Mouse (Mus musculus): ENCODE data around the gene Adcy7. TPM values are rescaled to one million over a fixed set of nuclear protein-coding genes. Genes with fewer than 3 reads are reported as not detected.
A peak's percentile ranks its signal among the peaks of the same experiment; 100 is the strongest.

The Adcy7 gene
- polyA plus RNA-seq (2014; fragmentation: Nextera tagmentation; extraction: Ambion mirVana), result 1.8 and 2.3 TPM in 2 replicates

DNA sequence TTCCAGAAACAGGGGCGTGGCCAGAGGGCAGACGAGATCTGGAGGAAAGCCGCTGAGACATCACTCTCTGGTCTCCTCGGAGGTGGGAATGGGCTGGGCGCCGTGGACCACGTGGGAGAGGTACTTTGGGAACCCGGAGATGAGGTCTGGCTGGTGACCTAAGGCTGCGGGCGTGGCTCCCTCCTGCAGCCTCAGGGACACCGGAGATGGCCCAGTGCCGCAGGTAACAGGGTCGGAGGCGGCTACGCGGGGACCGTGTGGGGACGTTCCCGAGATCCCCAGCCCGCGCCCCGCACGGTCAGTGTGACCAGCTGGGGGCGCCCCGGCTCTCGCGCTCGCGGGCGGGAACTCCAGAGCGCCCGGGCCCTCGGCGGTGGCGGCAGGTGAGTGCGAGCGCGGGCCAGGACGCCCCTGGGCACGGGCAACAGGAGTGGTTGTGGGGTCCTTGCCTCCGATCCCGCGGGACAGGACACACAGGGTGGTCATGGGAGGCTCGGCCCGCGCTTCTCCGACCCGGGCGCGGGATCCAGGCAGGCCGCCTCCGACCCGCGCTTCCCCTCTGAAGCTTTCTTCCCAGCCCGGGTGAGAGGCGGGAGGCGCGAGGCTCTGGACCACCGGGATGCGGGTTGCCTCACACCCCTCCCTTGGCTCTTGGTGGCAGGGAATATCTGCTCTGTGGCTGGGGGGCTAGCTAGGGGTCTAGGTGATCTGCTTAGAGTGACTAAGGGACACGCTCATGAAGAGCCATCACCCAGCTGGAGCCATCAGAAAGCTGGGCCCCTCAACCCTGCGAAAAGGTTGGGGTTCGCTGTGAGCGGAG, at the start of gene Adcy7:
Gene Adcy7, plus strand, starts transcription at position 173 of the 820 bp plus-strand sequence.
- peak within 1 kb of the TSS; percentile 72 for H3K4me2 ChIP-seq (ENCODE audit: low read depth, severe bottlenecking)
- peak within 1 kb of the TSS; percentile 62 for H3K9ac ChIP-seq (ENCODE audit: low read length)
- ATAC-seq (ENCODE audit: insufficient number of reproducible peaks, low FRiP score, low TSS enrichment, low read depth) (0 out of 2 replicates have a peak, but pooled peaks have one; percentile 40), DNase-seq (ENCODE audit: low spot score) (peak; percentile 74)
- no peak within 1 kb of the TSS for H3K27ac ChIP-seq (replicated peaks; ENCODE audit: low read depth, low read length)
- peaks cover 7% of the 10 kb centered on the region; the same call in 1 of the 2 replicates for H3K4me1 ChIP-seq (ENCODE audit: control insufficient read depth, insufficient read depth, low read length)
- H3K36me3 ChIP-seq (ENCODE audit: control insufficient read depth, insufficient read depth, low read length), result no peaks in the 10 kb centered on the region
- WGBS, result 3% methylated on average over 49 of the region's 64 CpGs
- H3K4me3 ChIP-seq (ENCODE audit: low read depth, low read length), result peak within 1 kb of the TSS; percentile 35
- peaks cover 13% of the 10 kb centered on the region; the same call in 1 of the 2 replicates for H3K27me3 ChIP-seq (ENCODE audit: control insufficient read depth, insufficient read depth, low read length)
- no peaks in the 10 kb centered on the region for H3K9me3 ChIP-seq (ENCODE audit: control insufficient read depth, low read length)

DNA sequence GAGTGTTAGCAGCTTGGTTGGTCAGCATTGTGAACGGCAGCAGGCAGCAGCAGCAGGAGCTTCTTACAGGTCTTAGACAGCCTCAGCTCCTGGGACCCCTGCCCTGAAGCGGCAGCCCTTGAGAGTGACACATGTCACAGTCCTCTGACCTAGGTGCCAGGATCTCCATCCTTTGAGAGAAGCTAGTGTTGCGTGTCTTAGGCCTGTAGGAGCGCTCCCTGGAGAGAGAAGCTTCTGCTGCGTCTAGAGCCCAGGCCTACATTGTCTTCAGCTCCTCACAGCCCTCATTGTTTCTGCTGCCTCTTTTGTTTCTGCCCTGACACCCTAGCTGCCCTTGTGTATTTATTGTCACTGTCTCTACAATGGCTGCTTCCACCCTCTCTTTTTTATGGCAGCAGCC, 46.8 kb upstream of the Adcy7 start:
- 63% methylated on average over 5 of the region's 5 CpGs for WGBS
- no peak for DNase-seq (ENCODE audit: low spot score)
- Histone ChIP-seq H3K4me3 (ENCODE audit: low read depth, low read length) (no peak overlapping the region), H3K36me3 (ENCODE audit: control insufficient read depth, insufficient read depth, low read length) (no peaks in the 10 kb centered on the region), H3K27ac (replicated peaks; ENCODE audit: low read depth, low read length) (no peak overlapping the region), H3K9ac (ENCODE audit: low read length) (no peak overlapping the region), H3K27me3 (ENCODE audit: control insufficient read depth, insufficient read depth, low read length) (no peaks in the 10 kb centered on the region), H3K9me3 (ENCODE audit: control insufficient read depth, low read length) (no peaks in the 10 kb centered on the region), H3K4me1 (ENCODE audit: control insufficient read depth, insufficient read depth, low read length) (peaks cover 6% of the 10 kb centered on the region), H3K4me2 (ENCODE audit: low read depth, severe bottlenecking) (no peak overlapping the region)
- no peak for ATAC-seq (ENCODE audit: insufficient number of reproducible peaks, low FRiP score, low TSS enrichment, low read depth)

DNA sequence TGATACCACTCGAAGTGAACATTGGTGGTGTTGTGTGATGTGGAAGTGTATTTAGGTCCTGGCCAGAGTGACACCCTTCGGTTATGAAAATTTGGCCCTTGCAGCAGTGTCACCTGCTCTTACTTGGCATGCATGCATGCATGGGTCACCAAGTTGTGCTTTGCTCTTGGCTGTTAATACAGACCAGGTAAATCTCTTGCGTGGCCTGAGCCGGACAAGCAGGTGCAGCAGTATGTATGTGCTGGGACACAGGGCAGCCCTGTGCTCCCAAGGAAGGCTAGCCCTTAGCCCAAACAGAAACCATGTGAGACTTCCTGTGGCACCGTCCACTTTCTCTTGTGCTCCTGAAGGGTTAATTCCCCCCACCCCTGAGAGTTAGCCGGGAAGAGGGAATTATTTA, 44.4 kb upstream of the Adcy7 start:
- 63% methylated on average over 6 of the region's 6 CpGs for WGBS
- no peak overlapping the region for H3K9ac ChIP-seq (ENCODE audit: low read length)
- H3K27ac ChIP-seq (replicated peaks; ENCODE audit: low read depth, low read length), result no peak overlapping the region
- peaks cover 6% of the 10 kb centered on the region for H3K4me1 ChIP-seq (ENCODE audit: control insufficient read depth, insufficient read depth, low read length)
- no peak overlapping the region for H3K4me3 ChIP-seq (ENCODE audit: low read depth, low read length)
- no peaks in the 10 kb centered on the region for H3K27me3 ChIP-seq (ENCODE audit: control insufficient read depth, insufficient read depth, low read length)
- DNase-seq (ENCODE audit: low spot score) (no peak), ATAC-seq (ENCODE audit: insufficient number of reproducible peaks, low FRiP score, low TSS enrichment, low read depth) (no peak)
- H3K4me2 ChIP-seq (ENCODE audit: low read depth, severe bottlenecking), result no peak overlapping the region
- no peaks in the 10 kb centered on the region for H3K36me3 ChIP-seq (ENCODE audit: control insufficient read depth, insufficient read depth, low read length)
- no peaks in the 10 kb centered on the region for H3K9me3 ChIP-seq (ENCODE audit: control insufficient read depth, low read length)

DNA sequence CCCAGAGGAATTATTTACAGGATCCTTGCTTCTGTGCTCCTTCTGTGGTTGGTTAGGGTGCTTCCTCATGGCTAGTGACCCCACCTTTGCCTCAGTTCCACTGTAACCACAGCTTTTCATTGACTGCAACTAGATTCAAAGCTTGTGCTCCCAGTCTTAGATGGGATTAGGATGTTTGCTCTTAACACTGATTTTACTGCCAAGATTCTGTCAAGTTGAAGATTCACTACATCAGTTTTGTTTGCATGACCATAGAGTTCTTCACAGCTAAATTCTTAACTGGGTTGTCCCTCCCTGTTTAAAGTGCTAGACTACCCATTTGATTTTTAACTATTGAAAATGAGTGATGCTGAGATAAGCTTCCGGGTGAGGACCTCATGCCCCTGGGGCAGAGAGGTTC, 43.9 kb upstream of the Adcy7 start:
- Histone ChIP-seq H3K9me3 (ENCODE audit: control insufficient read depth, low read length) (no peaks in the 10 kb centered on the region), H3K9ac (ENCODE audit: low read length) (no peak overlapping the region), H3K4me2 (ENCODE audit: low read depth, severe bottlenecking) (no peak overlapping the region), H3K4me3 (ENCODE audit: low read depth, low read length) (no peak overlapping the region), H3K27ac (replicated peaks; ENCODE audit: low read depth, low read length) (no peak overlapping the region), H3K4me1 (ENCODE audit: control insufficient read depth, insufficient read depth, low read length) (peaks cover 6% of the 10 kb centered on the region), H3K27me3 (ENCODE audit: control insufficient read depth, insufficient read depth, low read length) (no peaks in the 10 kb centered on the region), H3K36me3 (ENCODE audit: control insufficient read depth, insufficient read depth, low read length) (no peaks in the 10 kb centered on the region)
- WGBS, result 67% methylated on average over 1 of the region's 1 CpGs
- ATAC-seq (ENCODE audit: insufficient number of reproducible peaks, low FRiP score, low TSS enrichment, low read depth), result no peak
- no peak for DNase-seq (ENCODE audit: low spot score)

DNA sequence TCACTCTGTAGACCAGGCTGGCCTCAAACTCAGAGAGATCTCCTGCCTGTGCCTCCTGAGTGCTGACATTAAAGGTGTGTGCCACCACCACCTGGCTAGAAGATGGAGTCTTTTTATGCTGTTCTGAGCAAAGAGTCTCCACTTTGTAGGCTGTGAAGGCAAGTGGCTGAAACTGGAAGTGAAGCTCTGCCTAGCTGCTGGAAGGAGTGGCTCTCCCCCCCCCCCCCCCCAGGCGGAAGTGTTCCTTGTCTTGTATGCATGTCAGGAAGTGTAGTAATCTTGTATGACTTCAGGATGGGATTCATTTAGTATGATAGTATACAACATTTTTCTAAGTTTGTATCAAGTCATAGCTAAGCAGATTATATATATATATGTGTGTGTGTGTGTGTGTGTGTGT, 43.4 kb upstream of the Adcy7 start:
- Histone ChIP-seq H3K27ac (replicated peaks; ENCODE audit: low read depth, low read length) (no peak overlapping the region), H3K36me3 (ENCODE audit: control insufficient read depth, insufficient read depth, low read length) (no peaks in the 10 kb centered on the region), H3K4me2 (ENCODE audit: low read depth, severe bottlenecking) (no peak overlapping the region), H3K9me3 (ENCODE audit: control insufficient read depth, low read length) (no peaks in the 10 kb centered on the region), H3K4me3 (ENCODE audit: low read depth, low read length) (no peak overlapping the region), H3K27me3 (ENCODE audit: control insufficient read depth, insufficient read depth, low read length) (no peaks in the 10 kb centered on the region), H3K4me1 (ENCODE audit: control insufficient read depth, insufficient read depth, low read length) (peaks cover 6% of the 10 kb centered on the region), H3K9ac (ENCODE audit: low read length) (no peak overlapping the region)
- no peak for ATAC-seq (ENCODE audit: insufficient number of reproducible peaks, low FRiP score, low TSS enrichment, low read depth)
- DNase-seq (ENCODE audit: low spot score), result no peak
- 89% methylated on average over 1 of the region's 1 CpGs for WGBS

DNA sequence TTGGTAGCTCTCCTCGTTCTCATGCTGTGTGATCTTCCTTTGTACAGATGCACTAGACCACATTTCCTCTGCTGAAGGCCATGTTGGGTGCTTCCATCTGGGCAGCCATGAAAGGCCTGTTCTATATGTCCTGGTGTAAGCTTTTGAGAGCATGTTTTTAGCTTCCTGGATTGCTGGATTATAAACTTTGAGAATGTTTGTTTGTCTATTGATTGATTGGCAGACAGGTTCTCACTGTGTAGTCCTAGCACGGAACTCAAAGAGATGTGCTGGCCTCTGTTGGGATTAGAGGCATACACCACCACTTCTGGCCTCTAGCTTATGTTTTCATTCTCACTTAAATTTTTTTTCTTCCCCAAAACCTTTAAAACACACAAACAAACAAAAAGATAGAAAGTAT, 35.5 kb upstream of the Adcy7 start:
- no peaks in the 10 kb centered on the region for H3K9me3 ChIP-seq (ENCODE audit: control insufficient read depth, low read length)
- H3K27ac ChIP-seq (replicated peaks; ENCODE audit: low read depth, low read length), result no peak overlapping the region
- H3K4me1 ChIP-seq (ENCODE audit: control insufficient read depth, insufficient read depth, low read length), result no peaks in the 10 kb centered on the region
- no peaks in the 10 kb centered on the region for H3K36me3 ChIP-seq (ENCODE audit: control insufficient read depth, insufficient read depth, low read length)
- no peak overlapping the region for H3K9ac ChIP-seq (ENCODE audit: low read length)
- ATAC-seq (ENCODE audit: insufficient number of reproducible peaks, low FRiP score, low TSS enrichment, low read depth) (no peak), DNase-seq (ENCODE audit: low spot score) (no peak)
- no peaks in the 10 kb centered on the region for H3K27me3 ChIP-seq (ENCODE audit: control insufficient read depth, insufficient read depth, low read length)
- H3K4me2 ChIP-seq (ENCODE audit: low read depth, severe bottlenecking), result no peak overlapping the region
- 85% methylated on average over 2 of the region's 2 CpGs for WGBS
- H3K4me3 ChIP-seq (ENCODE audit: low read depth, low read length), result no peak overlapping the region

DNA sequence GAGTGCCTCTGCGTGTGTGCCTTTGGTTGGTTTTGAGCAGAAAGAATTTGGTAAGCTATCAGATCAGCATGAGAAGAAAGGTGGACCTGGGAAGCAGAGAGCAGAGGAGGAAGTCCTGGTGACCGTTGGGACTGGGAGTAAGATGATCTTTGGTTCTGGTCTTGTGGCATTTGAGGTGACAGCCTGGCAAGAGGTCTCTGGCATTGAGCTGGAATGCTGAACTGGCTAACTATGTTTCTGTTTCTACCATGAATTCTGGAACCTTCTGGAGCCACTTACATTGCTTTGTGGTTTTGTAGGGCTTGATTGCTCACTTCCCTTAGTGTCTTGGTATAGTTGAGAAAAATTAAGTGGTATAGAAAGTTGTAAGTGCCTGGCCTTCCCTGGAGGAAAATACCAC, 34.6 kb upstream of the Adcy7 start:
- Histone ChIP-seq H3K4me3 (ENCODE audit: low read depth, low read length) (no peak overlapping the region), H3K4me1 (ENCODE audit: control insufficient read depth, insufficient read depth, low read length) (no peaks in the 10 kb centered on the region), H3K36me3 (ENCODE audit: control insufficient read depth, insufficient read depth, low read length) (no peaks in the 10 kb centered on the region), H3K27ac (replicated peaks; ENCODE audit: low read depth, low read length) (no peak overlapping the region), H3K9ac (ENCODE audit: low read length) (no peak overlapping the region), H3K27me3 (ENCODE audit: control insufficient read depth, insufficient read depth, low read length) (no peaks in the 10 kb centered on the region), H3K9me3 (ENCODE audit: control insufficient read depth, low read length) (no peaks in the 10 kb centered on the region), H3K4me2 (ENCODE audit: low read depth, severe bottlenecking) (no peak overlapping the region)
- no peak for ATAC-seq (ENCODE audit: insufficient number of reproducible peaks, low FRiP score, low TSS enrichment, low read depth)
- no peak for DNase-seq (ENCODE audit: low spot score)
- 76% methylated on average over 2 of the region's 2 CpGs for WGBS

DNA sequence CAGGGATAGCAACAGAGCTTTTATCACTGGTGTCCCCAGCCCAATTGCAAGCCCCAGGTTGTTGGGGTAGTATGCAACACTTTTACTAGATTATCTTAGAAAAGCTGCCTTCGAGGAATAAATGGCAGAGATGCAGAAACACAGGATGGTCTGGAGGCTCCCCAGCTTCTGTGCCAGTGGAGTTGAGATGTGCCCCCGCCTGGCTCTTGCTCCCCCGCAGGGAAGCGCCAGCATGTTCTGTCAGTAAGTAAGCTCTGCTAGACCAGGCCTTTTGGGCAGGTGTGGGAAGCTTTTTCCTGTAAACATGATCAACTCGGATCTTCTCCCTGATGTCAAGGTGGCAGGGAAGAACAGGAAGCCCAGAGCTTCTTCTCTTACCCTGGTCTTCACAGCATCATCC, 32.9 kb upstream of the Adcy7 start:
- Histone ChIP-seq H3K4me2 (ENCODE audit: low read depth, severe bottlenecking) (no peak overlapping the region), H3K27ac (replicated peaks; ENCODE audit: low read depth, low read length) (no peak overlapping the region), H3K9me3 (ENCODE audit: control insufficient read depth, low read length) (no peaks in the 10 kb centered on the region), H3K36me3 (ENCODE audit: control insufficient read depth, insufficient read depth, low read length) (0 out of 2 replicates have a peak, but pooled peaks cover 2% of the 10 kb centered on the region), H3K4me3 (ENCODE audit: low read depth, low read length) (no peak overlapping the region), H3K4me1 (ENCODE audit: control insufficient read depth, insufficient read depth, low read length) (no peaks in the 10 kb centered on the region), H3K27me3 (ENCODE audit: control insufficient read depth, insufficient read depth, low read length) (no peaks in the 10 kb centered on the region), H3K9ac (ENCODE audit: low read length) (no peak overlapping the region)
- WGBS, result 87% methylated on average over 5 of the region's 5 CpGs
- DNase-seq (ENCODE audit: low spot score), result no peak
- ATAC-seq (ENCODE audit: insufficient number of reproducible peaks, low FRiP score, low TSS enrichment, low read depth), result no peak

All from limb, embryonic 11.5 days (tissue).